Mouse (Mus musculus): Measurements from ENCODE around the gene Spsb2.
"Not testable (repeated sequence)": the region's sequence is repeated elsewhere in the genome, so short reads cannot be mapped to it uniquely, and the experiment has no call there.

Gene Spsb2

GRCm38 (mm10) chr6:124820891-124821290 is 12.4 kb downstream of the Spsb2 start:
- DNase-seq = no peak

- DNase-seq = no peak
Observed at GRCm38 (mm10) chr6:124822049-124822448, 13.6 kb downstream of the Spsb2 start.

- peak; percentile 69 for DNase-seq
Observed at GRCm38 (mm10) chr6:124828101-124828592, 19.7 kb downstream of the Spsb2 start.

- peak; percentile 99 for DNase-seq
Observed at GRCm38 (mm10) chr6:124828868-124829798, 20.7 kb downstream of the Spsb2 start, which contains the start of the genes Usp5 and Cdca3. Gene Usp5, minus strand, starts transcription at chr6:124829484. Gene Cdca3, plus strand, starts transcription at chr6:124829547.

- peak; percentile 95 for DNase-seq
Observed at GRCm38 (mm10) chr6:124829799-124830700, 21.6 kb downstream of the Spsb2 start.

GRCm38 (mm10) chr6:124831199-124831598 is 22.7 kb downstream of the Spsb2 start:
- not testable (repeated sequence) for DNase-seq

DNA sequence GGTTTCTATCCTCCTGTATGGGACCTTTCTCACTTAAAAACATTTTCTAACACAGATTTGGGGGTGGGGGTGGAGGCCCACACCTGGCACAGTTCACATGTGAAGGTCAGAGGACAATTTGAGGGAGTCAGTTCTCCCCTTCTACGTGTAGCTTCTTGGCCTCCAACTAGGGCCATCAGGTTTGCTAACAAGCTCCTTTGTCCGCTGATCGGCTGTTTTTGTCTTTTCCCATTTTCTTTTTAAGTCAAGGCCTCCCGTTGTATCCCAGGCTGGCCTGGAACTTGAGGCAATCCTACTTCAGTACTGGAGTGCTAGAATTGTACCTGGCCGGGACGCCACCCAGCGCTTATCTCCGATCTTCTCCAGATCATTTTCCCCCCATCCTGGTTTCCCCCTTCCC is 23.2 kb downstream of the Spsb2 start:
- DNase-seq = no peak

DNA sequence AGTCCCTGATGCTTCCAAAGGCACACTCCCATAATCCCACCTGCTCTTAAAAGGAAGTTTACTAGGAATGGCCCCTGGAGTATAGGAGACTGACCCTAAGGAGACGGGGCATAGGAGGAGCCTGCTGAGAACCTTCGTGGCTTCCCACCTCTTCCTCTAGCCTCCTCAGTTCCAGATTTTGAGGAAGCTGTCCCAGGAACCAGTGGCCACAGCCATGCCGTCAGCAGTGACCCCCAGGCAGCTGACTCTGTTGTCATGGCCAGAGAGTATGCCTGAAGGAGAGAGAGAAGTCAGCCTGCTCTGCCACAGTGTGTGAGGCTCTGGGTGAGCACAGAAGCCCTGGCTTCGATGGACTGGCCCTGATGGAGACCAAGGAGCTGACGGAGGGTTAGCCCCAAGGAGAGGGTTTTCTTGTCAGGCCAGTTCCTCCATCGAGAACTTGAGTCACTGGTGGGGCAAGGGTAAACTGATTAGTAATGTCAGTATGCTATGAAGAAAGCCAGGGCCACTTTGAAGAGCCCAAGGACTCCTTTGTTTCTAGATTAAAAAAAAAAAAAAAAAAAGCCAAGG is 26.1 kb downstream of the Spsb2 start:
- no peak for DNase-seq

DNA sequence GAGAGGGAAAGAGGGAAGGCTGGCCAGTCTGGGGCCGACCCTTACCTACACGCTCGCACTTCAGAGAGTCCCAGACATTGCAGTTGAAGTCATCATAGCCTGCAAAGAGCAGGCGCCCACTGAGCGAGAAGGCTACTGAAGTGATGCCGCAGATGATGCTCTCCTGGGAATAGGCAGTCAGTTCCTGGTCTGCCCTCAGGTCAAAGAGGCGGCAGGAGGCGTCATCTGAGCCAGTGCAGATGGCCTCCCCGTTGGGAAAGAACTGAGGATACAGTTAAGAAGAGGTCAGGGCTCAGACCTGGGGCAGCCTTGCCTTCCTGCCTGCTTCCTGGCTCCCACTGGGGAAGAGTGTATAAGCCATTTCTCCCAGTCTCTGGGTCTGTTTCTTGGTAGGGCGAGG is 27.1 kb downstream of the Spsb2 start:
- DNase-seq = no peak

DNA sequence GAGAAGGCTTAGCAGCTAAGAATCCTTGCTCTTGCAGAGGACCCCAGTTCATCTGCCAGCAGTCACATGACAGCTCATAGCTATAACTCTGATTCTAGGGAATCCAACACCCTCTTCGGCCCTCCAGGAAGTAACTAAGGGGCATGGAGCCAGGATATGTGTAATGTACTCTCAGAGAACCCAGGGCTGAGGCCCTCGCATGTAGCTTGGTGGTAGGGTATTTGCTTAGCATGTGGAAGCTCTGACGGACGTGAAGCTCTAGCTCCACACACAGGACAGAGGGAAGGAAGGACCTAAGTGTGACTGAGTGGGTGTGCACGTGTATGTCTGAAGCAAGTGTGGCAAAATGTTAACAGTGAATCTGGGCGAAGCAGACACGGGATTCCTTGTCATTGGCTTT is 27.9 kb downstream of the Spsb2 start:
- DNase-seq = no peak

DNA sequence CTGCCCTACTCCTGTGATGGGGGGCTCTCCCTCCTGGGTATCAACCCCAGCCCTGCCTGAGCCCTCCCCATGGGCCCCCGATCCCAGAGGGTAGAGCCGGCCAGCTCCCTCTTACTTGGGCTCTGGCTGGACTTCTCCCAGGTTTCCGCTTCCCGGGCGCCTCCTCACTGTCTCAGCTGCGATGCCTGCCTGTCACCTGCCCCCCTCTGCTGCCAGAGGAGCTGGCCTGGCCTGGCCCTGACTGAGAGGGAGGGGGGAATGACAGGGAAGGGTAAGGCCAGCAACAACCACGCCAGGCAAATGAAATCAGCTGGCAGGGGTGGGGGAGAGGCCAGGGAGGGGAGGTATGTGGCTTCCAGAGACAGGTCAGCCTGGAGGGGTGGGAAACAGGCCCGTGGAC is 31.3 kb downstream of the Spsb2 start:
- no peak for DNase-seq

GRCm38 (mm10) chr6:124840241-124841167 is 32.0 kb downstream of the Spsb2 start, which contains the start of gene Gnb3:
Gene Gnb3, minus strand, starts transcription at chr6:124840275.
- DNase-seq = no peak

DNA sequence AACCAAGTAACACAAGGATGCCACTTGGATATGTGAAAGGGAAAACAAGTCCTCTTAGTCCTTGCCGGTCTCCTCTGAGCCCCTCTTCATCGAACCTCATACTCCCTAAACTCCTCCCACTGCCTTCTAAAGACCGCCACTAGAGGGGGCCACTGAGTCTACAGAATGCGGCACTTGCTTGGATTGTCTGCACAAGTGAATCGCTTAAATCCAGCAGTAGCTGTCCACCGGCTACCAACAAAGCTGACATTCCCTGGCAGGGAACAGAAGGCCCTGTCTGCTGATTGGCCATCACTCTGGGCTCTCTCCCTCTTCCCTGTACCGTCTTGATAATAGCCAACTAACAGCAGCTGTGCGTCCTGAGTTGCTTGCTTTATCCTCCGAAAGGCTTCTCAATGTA is 38.8 kb downstream of the Spsb2 start:
- DNase-seq = peak; percentile 85

DNA sequence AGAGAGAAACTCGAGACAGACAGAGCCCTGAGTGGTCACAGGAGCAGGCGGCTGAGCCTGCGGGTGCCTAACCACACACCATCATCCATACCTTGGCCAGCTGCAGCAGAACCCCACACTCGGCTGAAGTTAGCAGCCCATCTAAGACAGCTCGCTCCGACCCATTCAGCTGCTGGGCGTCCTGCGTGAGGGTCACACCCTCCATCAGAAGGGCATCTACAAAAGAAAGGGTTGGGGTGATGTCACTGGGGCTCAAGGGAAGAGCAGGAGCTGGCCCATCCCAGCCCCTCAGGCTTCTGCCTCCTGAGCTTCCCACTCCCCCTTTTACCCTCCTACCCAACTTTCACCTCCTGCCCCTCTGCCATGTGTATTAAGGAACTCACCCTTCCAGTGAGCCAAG is 42.1 kb downstream of the Spsb2 start:
- DNase-seq = no peak

DNA sequence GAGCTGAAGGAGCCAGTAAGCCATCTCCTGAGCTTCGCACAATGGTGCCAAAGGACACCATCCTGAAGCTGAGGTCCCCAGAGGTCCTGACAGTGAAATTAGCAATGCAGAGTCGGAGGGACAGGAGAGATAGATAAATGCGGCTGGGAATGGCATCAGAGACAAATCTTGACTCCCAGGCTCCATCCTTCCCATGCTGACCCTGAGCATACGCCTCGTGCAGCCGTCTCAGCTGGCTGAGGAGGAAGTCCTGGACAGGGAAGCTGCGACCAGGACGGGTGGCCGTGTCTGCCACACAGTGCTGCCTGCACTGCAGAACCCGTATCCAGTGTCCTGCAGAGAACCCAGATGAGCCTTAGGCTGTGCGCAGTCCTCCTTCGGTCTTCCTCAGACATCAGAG is 46.2 kb downstream of the Spsb2 start:
- no peak for DNase-seq

- peak; percentile 36 for DNase-seq
Observed at GRCm38 (mm10) chr6:124856321-124856720, 47.9 kb downstream of the Spsb2 start.

DNA sequence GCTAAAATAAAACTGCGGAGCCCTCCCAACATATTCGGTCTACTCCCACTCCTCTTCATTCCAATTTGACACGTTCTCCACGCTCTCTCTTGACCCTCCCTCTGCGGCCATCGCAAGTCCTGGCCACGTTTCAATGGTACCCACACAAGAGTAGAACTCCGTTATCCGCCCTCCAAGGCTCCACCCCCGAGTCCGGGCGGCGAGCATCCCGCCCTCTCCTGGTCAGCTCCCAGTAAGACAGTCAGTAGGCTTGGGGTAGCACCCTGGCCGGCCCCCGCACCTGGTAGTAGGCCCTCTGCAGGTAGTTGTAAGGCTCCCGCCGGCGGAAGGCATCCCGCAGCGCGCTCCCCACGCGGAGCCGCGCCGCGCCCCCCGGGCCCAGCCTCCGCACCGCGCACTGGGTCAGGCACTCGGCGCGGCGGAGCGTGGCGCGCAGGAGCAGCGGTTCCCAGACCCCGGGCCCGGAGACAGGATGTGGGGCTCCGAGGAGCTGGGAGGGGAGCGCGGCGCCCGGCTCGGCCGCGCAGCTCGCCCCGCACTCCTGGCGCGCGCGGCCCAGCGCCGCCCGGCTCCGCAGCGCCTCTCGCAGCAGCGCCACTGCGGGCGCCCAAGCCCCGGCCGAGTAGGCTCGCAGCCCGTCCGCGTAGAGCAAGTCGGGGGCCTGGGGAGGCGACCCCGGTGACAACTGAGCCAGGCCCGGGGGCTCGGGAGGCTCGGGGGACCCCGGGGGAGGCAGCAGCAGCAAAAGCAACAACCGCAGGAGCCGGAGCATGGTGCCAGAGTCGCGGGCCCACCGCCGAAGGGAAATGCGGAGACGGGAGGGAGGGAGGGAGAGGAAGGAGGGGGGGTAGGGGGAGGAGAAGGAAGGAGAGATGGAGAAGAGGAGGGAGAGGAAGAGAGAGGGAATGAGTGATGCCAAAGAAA is 48.7 kb downstream of the Spsb2 start, which contains the start of gene P3h3:
Gene P3h3 (minus strand): TSS at position 837 of the 924 bp plus-strand sequence.
- peak; percentile 73 for DNase-seq

- no peak for DNase-seq
Observed at GRCm38 (mm10) chr6:124857840-124858530, 49.5 kb downstream of the Spsb2 start.

DNA sequence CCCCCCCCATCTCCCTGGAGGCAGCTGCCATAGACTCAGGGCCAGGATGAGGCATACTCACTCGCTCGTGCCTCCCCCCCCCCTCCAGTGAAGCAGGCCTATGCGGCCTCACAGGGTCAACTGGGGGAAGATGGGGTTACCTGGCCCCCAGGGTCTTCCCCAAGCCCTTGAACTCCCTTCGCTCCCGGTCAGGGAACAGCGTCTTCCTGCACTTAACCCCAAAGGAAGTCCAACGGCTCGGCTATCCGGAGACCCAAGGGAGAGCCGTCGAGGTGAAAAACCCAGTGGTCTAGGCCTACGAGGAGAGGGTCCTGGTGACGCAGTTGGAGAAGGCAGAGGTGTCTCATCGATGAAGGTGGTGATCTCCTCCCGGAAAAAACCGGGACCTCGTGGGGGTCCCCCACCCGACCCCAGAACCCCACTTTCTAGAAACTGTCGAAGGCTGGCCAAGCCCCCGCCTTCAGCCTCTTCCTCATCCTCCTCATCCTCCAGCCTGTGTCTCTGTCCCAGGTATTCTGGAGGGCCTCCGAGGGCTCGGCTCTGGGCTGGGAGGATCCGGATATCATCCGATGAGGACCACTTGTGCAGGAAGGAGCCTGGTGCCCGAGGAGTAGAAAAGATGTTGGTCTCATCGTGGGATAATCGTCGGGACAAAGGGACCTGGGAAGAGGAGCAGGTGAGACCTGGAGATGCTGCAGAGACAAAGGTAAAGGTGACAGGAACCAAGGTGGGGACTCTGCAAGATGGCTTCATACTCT is 50.3 kb downstream of the Spsb2 start:
- no peak for DNase-seq
